Mouse (Mus musculus): ENCODE data around the gene Kat2b.

GRCm38 (mm10) chr17:53559646-53560045 is 7.0 kb upstream of the Kat2b start:
- no peak for TF ChIP-seq CTCF (IDR thresholded peaks at IDR 0.05)
- no peak for TF ChIP-seq EP300 (IDR thresholded peaks at IDR 0.05)

Data from lung, postnatal 0 days (tissue).